Mouse (Mus musculus) bone marrow macrophage, adult 2 months (primary cell): ENCODE measurements around the gene Kank4. TPM values are rescaled to one million over a fixed set of nuclear protein-coding genes. Genes with fewer than 3 reads are reported as not detected.
"Not testable (repeated sequence)": the region's sequence is repeated elsewhere in the genome, so short reads cannot be mapped to it uniquely, and the experiment has no call there.

ENCODE experiments used
- H3K27ac ChIP-seq: 2 replicates; pipeline ENCODE4 v1.5.1; 2012; ENCODE audit warnings: low read depth, low read length; ENCODE audit not compliant: insufficient read depth
- H3K4me1 ChIP-seq: 2 replicates; pipeline ENCODE4 v1.6.1; 2012; ENCODE audit warnings: low read length; ENCODE audit not compliant: control insufficient read depth, insufficient read depth
- H3K4me3 ChIP-seq: 2 replicates; pipeline ENCODE4 v1.5.1; 2012; ENCODE audit warnings: mild to moderate bottlenecking, low read length, moderate library complexity; ENCODE audit not compliant: insufficient read depth
- CTCF ChIP-seq: IDR thresholded peaks from 2 replicates; pipeline ENCODE4 v1.5.1; 2012; ENCODE audit warnings: low read depth, mild to moderate bottlenecking, low read length, moderate library complexity
- POLR2A ChIP-seq: IDR thresholded peaks from 2 replicates; pipeline ENCODE4 v1.6.1; 2012; ENCODE audit warnings: mild to moderate bottlenecking, low read depth, low read length, borderline replicate concordance
- polyA plus RNA-seq: library from polyadenylated mRNA; stranded (reverse); fragments of >200 nt; gene quantifications from 2 replicates; pipeline ENCODE4 v1.2.4, GENCODE M21; 2012; ENCODE audit not compliant: missing spikeins, insufficient read depth, insufficient read length

Kank4 gene
- polyA plus RNA-seq, 1 experiment = not detected

- Histone ChIP-seq H3K4me3 (no peak overlapping the region), H3K4me1 (no peaks in the 10 kb centered on the region), H3K27ac (no peak overlapping the region)
- TF ChIP-seq CTCF (no peak), POLR2A (no peak)
These were observed 30.0 kb upstream of the Kank4 start for GRCm38 (mm10) chr4:98847120-98847885.

- H3K4me3 ChIP-seq = no peak overlapping the region
- TF ChIP-seq POLR2A (no peak), CTCF (no peak)
- H3K27ac ChIP-seq = no peak overlapping the region
- no peaks in the 10 kb centered on the region for H3K4me1 ChIP-seq
These were observed 29.1 kb upstream of the Kank4 start for GRCm38 (mm10) chr4:98846396-98846795.

- Histone ChIP-seq H3K4me1 (no peaks in the 10 kb centered on the region), H3K4me3 (no peak overlapping the region), H3K27ac (no peak overlapping the region)
- TF ChIP-seq CTCF (no peak), POLR2A (no peak)
These were observed 28.4 kb upstream of the Kank4 start for GRCm38 (mm10) chr4:98845687-98846125.

DNA sequence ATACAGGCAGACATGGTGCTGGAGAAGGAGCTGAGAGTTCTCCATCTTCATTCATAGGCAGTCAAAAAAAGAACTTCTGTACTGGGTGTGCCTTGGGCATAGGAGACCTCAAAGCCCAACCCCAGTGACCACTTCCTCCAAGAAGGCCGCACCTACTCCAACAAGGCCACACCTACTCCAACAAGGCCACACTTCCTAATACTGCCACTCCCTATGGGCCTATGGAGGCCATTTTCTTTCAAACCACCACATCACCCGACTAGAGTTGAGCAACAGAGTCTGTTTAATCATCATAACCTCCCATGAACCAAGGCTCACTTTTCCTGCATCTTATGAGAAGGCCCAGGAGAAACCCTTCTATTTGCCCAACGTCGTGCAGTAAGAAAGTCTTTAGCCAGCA, 27.9 kb upstream of the Kank4 start:
- no peak for TF ChIP-seq CTCF
- no peak for TF ChIP-seq POLR2A
- H3K4me3 ChIP-seq = no peak overlapping the region
- H3K4me1 ChIP-seq = no peaks in the 10 kb centered on the region
- no peak overlapping the region for H3K27ac ChIP-seq

- no peaks in the 10 kb centered on the region for H3K4me1 ChIP-seq
- TF ChIP-seq POLR2A = no peak
- no peak for TF ChIP-seq CTCF
- no peak overlapping the region for H3K4me3 ChIP-seq
- H3K27ac ChIP-seq = no peak overlapping the region
These were observed 26.7 kb upstream of the Kank4 start for GRCm38 (mm10) chr4:98843906-98844597.

DNA sequence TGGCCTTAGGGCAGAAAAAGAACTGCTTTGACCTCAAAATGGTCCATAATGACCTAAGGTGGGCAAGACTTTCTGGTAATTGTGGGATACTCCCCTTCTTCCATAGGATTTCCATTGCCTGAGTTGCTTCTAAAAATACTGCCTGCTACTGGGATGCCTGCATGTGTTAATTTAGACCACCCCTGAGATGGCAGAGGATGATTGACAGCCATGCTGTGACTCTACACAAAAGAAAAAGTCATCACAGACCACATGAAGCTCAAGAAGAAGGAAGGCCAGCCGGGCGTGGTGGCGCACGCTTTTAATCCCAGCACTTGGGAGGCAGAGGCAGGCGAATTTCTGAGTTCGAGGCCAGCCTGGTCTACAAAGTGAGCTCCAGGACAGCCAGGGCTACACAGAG, 23.9 kb upstream of the Kank4 start:
- not testable (repeated sequence) for H3K4me1 ChIP-seq, H3K27ac ChIP-seq, H3K4me3 ChIP-seq

DNA sequence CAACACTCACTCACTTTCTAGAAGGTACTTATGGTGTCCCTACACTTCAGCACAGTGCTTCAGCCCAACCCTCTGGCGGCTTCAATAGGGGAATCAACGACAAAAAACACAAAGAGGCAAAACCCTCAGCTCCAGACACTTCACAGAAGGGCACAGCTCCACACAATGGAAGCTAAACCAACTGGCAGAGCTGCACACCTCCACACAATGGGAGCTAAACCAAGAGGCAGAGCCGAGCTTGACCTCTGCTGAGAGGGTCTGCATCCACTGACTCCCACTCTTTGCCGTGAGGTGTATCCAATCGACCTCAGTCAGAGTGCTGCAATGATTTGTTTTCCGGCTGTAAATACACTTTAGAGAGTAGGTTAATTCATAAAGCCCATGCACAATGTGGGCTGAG, 23.2 kb upstream of the Kank4 start:
- H3K4me3 ChIP-seq = no peak overlapping the region
- TF ChIP-seq CTCF (no peak), POLR2A (no peak)
- H3K27ac ChIP-seq = no peak overlapping the region
- no peaks in the 10 kb centered on the region for H3K4me1 ChIP-seq

DNA sequence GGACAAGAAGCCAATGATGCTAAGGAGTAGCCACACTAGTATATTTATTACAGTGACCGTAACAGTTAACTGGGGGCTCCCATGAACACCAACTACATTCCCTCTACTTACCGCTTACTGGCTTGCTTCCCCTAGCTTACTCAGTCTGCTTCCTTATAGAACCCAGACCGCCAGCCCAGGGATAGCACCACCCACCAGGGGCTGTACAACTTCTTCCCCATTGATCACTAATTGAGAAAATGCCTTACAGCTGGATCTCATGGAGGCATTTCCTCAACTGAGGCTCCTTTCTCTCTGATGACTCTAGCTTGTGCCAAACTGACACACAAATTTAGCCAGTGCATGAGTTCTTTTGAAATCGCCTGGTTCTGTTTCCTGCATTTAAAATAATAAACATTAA, 21.6 kb upstream of the Kank4 start:
- no peak for TF ChIP-seq POLR2A
- no peak for TF ChIP-seq CTCF
- Histone ChIP-seq H3K4me3 (no peak overlapping the region), H3K27ac (no peak overlapping the region), H3K4me1 (no peaks in the 10 kb centered on the region)

- Histone ChIP-seq H3K27ac (no peak overlapping the region), H3K4me3 (no peak overlapping the region), H3K4me1 (no peaks in the 10 kb centered on the region)
- no peak for TF ChIP-seq POLR2A
These were observed 20.6 kb upstream of the Kank4 start for GRCm38 (mm10) chr4:98837715-98838505.

DNA sequence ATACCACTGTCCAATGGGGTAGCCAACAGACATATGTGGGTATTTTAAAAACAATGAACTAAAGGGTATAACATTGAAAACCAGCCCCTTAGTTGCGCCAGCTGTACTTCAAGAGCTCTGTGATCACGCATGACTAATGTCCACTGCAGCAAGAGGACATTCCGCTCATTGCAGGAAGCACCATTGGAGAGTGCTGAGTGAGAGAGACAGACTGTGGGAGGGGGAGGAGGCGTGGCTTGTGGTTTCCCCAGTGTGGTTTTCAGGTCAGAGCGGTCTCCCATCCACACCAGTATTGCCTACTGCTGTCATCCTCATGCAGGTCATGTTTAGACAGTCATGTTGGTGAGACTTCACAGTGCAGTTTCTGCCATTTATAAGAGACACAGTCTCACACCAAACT, 19.2 kb upstream of the Kank4 start:
- Histone ChIP-seq H3K4me3 (no peak overlapping the region), H3K27ac (no peak overlapping the region), H3K4me1 (no peaks in the 10 kb centered on the region)
- no peak for TF ChIP-seq POLR2A
- no peak for TF ChIP-seq CTCF
